Mouse (Mus musculus) midbrain, embryonic 16.5 days (tissue): ENCODE data around the gene Mospd3. TPM values are rescaled to one million over a fixed set of nuclear protein-coding genes. Genes with fewer than 3 reads are reported as not detected.
A peak's percentile ranks its signal among the peaks of the same experiment; 100 is the strongest.

Experiments used
- ATAC-seq: fragments of 200-750 bp; cut with Nextera tagmentation; 2 replicates; pipeline ENCODE4 v1.8.0; 2017; ENCODE audit warnings: moderate TSS enrichment
- H3K27ac ChIP-seq: fragments of 300-500 bp; sonication (generic); 2 replicates; pipeline ENCODE4 v1.5.1; 2014; ENCODE audit warnings: mild to moderate bottlenecking, low read length, mixed read lengths
- H3K27me3 ChIP-seq: fragments of 300-500 bp; sonication (generic); 2 replicates; pipeline ENCODE4 v1.6.1; 2014; ENCODE audit warnings: low read depth, low read length, mixed read lengths; ENCODE audit not compliant: control insufficient read depth, insufficient read depth
- H3K36me3 ChIP-seq: fragments of 300-500 bp; sonication (generic); 2 replicates; pipeline ENCODE4 v1.6.1; 2014; ENCODE audit warnings: mild to moderate bottlenecking, low read length, moderate library complexity, mixed read lengths; ENCODE audit not compliant: control insufficient read depth, insufficient read depth
- H3K4me1 ChIP-seq: fragments of 300-500 bp; sonication (generic); 2 replicates; pipeline ENCODE4 v1.6.1; 2014; ENCODE audit warnings: mild to moderate bottlenecking, low read length, mixed read lengths; ENCODE audit not compliant: control insufficient read depth, insufficient read depth
- H3K4me2 ChIP-seq: fragments of 300-500 bp; sonication (generic); 2 replicates; pipeline ENCODE4 v1.6.1; 2014; ENCODE audit warnings: mild to moderate bottlenecking, low read length, mixed read lengths
- H3K4me3 ChIP-seq: fragments of 300-500 bp; sonication (generic); 2 replicates; pipeline ENCODE4 v1.5.1; 2014; ENCODE audit warnings: low read depth, mild to moderate bottlenecking, low read length, moderate library complexity, mixed read lengths
- H3K9ac ChIP-seq: fragments of 300-500 bp; sonication (generic); 2 replicates; pipeline ENCODE4 v1.6.1; 2014; ENCODE audit warnings: low read depth, low read length, mixed read lengths
- H3K9me3 ChIP-seq: fragments of 300-500 bp; sonication (generic); replicated peaks from 2 replicates; pipeline ENCODE4 v1.6.1; 2014; ENCODE audit warnings: mild to moderate bottlenecking, low read length, mixed read lengths; ENCODE audit not compliant: control insufficient read depth, poor library complexity, severe bottlenecking
- WGBS: fragments of 180-500 bp; shearing (Covaris S2); extraction: QIAGEN DNeasy Blood & Tissue Kit; methylation state at CpG from one replicate; pipeline ENCODE4 v1.1.7; 2014; 5-methylcytosine and 5-hydroxymethylcytosine counted together
- polyA plus RNA-seq: library from polyadenylated mRNA; unstranded; fragments of >200 nt; fragmentation: Nextera tagmentation; extraction: Ambion mirVana; gene quantifications from 2 replicates; pipeline ENCODE4 v1.2.1, GENCODE M21; 2015

The Mospd3 gene
- polyA plus RNA-seq, 1 experiment from 2014 or later = 60.9 TPM

DNA sequence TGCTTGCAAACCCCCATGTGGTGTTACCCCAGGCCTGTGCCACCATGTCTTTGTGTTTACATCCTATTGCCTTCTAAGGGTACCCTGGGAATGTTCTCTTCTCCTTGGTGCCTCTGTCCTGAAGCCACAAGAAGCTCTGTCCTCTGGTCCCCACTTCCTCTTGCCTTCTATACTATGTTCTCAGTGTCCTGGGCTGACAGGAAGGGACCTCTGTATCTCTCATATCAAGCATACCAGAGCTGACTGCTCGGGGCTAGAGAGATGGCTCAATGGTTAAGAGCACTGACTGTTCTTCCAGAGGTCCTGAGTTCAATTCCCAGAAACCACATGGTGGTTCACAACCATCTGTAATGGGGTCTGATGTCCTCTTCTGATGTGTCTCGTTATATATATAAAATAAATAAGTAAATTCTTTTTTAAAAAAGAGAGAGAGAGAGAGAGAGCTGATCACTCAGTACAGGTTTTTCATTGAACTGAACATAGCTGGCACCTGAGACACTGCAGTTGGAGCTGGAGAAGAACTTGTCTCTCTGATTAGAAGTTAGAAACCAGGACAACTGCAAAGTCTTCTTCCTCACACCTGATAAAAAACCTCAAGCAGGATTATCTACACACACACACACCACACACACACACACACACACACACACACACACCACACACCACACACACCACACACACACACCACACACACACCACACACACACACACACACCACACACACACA, 2.6 kb downstream of the Mospd3 start:
- 88% methylated on average over 2 of the region's 2 CpGs for WGBS
- H3K4me2 ChIP-seq = no peak overlapping the region
- no peak for ATAC-seq

GRCm38 (mm10) chr5:137597625-137598024, 3.2 kb downstream of the Mospd3 start:
- WGBS = 94% methylated on average over 6 of the region's 6 CpGs
- H3K9me3 ChIP-seq = no peaks in the 10 kb centered on the region
- H3K4me3 ChIP-seq = no peak overlapping the region
- H3K27me3 ChIP-seq = no peaks in the 10 kb centered on the region
- peaks cover 12% of the 10 kb centered on the region for H3K4me1 ChIP-seq
- no peak overlapping the region for H3K9ac ChIP-seq
- ATAC-seq = no peak
- H3K4me2 ChIP-seq = no peak overlapping the region
- no peak overlapping the region for H3K27ac ChIP-seq
- H3K36me3 ChIP-seq = peaks cover 3% of the 10 kb centered on the region; the same call in 1 of the 2 replicates

More for the DNA sequence above, 2.6 kb downstream of the Mospd3 start:
- H3K27ac ChIP-seq = no peak overlapping the region
- no peak overlapping the region for H3K9ac ChIP-seq
- H3K27me3 ChIP-seq = no peaks in the 10 kb centered on the region
- no peak overlapping the region for H3K4me3 ChIP-seq
- H3K9me3 ChIP-seq = no peaks in the 10 kb centered on the region
- H3K4me1 ChIP-seq = peaks cover 12% of the 10 kb centered on the region
- peaks cover 3% of the 10 kb centered on the region; the same call in 1 of the 2 replicates for H3K36me3 ChIP-seq

GRCm38 (mm10) chr5:137596601-137597261, 4.1 kb downstream of the Mospd3 start:
- Histone ChIP-seq H3K9me3 (no peaks in the 10 kb centered on the region), H3K4me2 (peak overlapping the region; percentile 12; the same call in 1 of the 2 replicates), H3K9ac (no peak overlapping the region), H3K36me3 (peaks cover 3% of the 10 kb centered on the region; the same call in 1 of the 2 replicates), H3K4me3 (no peak overlapping the region), H3K27ac (no peak overlapping the region), H3K27me3 (no peaks in the 10 kb centered on the region), H3K4me1 (peaks cover 12% of the 10 kb centered on the region)
- 33% methylated on average over 29 of the region's 30 CpGs for WGBS
- no peak for ATAC-seq

GRCm38 (mm10) chr5:137595921-137596320, 4.9 kb downstream of the Mospd3 start:
- no peak for ATAC-seq
- WGBS = 63% methylated on average over 7 of the region's 7 CpGs
- H3K4me1 ChIP-seq = peaks cover 12% of the 10 kb centered on the region

DNA sequence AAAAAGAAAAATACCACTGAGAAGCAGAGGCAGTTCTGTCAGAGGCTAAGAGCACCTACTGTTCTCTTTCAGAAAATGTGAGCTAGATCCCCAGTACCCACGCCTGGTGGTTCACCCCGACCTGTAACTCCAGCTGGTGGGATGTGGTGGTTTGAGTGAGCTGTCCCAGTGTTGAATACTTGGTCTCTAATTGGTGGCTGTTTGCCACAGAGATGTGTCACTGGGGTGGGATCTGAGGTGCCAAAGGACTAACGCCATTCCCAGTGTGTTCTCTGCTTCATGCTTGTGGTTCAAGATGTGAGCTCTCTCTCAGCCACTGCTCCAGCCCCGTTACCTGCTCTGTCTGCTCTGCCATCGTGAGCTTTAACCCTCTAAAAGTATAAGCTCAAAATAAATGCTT, 10.4 kb downstream of the Mospd3 start:
- H3K4me1 ChIP-seq = no peaks in the 10 kb centered on the region
- WGBS = 85% methylated on average over 5 of the region's 5 CpGs
- H3K9me3 ChIP-seq = no peaks in the 10 kb centered on the region
- H3K36me3 ChIP-seq = no peaks in the 10 kb centered on the region
- no peaks in the 10 kb centered on the region for H3K27me3 ChIP-seq
- ATAC-seq = no peak
- no peak overlapping the region for H3K4me3 ChIP-seq
- no peak overlapping the region for H3K9ac ChIP-seq
- H3K4me2 ChIP-seq = no peak overlapping the region
- no peak overlapping the region for H3K27ac ChIP-seq

More at GRCm38 (mm10) chr5:137595921-137596320, 4.9 kb downstream of the Mospd3 start:
- no peak overlapping the region for H3K4me2 ChIP-seq
- H3K27ac ChIP-seq = no peak overlapping the region
- H3K27me3 ChIP-seq = no peaks in the 10 kb centered on the region
- H3K4me3 ChIP-seq = no peak overlapping the region
- no peak overlapping the region for H3K9ac ChIP-seq
- no peaks in the 10 kb centered on the region for H3K9me3 ChIP-seq
- H3K36me3 ChIP-seq = peaks cover 3% of the 10 kb centered on the region; the same call in 1 of the 2 replicates

- Histone ChIP-seq H3K4me3 (no peak overlapping the region), H3K9me3 (no peaks in the 10 kb centered on the region), H3K27me3 (no peaks in the 10 kb centered on the region), H3K9ac (no peak overlapping the region), H3K36me3 (no peaks in the 10 kb centered on the region), H3K4me2 (no peak overlapping the region), H3K4me1 (peaks cover 6% of the 10 kb centered on the region; the same call in 1 of the 2 replicates), H3K27ac (no peak overlapping the region)
- ATAC-seq = no peak
- WGBS = 33% methylated on average over 8 of the region's 8 CpGs
Observed at GRCm38 (mm10) chr5:137584976-137585375, 15.9 kb downstream of the Mospd3 start.

DNA sequence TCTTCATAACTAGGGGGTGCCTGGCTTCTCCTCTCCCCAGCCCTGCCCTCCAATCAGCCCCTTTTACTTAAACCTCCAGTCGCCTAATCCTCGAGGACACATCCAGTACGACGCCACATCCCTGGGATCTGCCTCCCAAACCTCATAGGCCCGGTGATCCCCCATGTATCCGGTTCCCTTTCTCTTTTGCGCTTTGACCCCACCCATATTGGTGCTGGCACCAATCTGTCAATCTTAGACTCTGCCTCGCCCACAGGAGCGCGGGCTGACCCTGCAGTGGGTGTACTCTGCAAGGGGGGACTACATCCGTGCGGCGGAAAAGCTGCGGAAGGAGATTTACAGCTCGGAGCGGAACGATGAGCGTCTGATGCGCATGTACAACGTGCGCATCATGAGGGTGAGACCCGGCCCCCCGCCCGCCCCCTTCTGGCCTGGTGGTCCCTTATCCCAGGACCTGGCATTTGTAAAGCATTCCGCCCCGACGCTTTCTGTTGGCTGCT, 17.1 kb downstream of the Mospd3 start:
- WGBS = 19% methylated on average over 27 of the region's 27 CpGs
- H3K27ac ChIP-seq = peak overlapping the region; percentile 87
- H3K4me2 ChIP-seq = peak overlapping the region; percentile 63
- H3K9ac ChIP-seq = peak overlapping the region; percentile 67
- H3K36me3 ChIP-seq = no peaks in the 10 kb centered on the region
- H3K27me3 ChIP-seq = no peaks in the 10 kb centered on the region
- ATAC-seq = peak; percentile 91
- H3K9me3 ChIP-seq = no peaks in the 10 kb centered on the region
- H3K4me3 ChIP-seq = peak overlapping the region; percentile 38
- peaks cover 6% of the 10 kb centered on the region; the same call in 1 of the 2 replicates for H3K4me1 ChIP-seq

DNA sequence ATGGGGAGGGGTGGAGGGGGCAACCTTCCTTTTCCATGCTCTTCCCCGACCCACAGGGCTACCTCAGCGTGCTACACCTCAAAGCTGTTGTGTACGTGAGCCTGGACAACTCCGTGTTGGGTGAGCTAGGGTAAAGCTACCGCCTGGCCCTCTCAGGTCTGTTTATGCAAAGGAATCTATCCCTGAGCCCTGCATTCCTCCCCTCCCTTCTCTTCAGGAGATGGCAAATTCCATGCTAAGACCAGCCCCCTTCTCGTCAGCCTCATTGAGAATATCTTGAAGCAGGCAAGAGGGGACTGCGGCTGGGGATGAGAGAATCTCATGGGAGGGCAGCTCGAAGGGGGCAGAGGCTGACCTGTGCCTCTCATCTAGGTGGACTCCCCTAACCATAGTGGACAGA, 18.2 kb downstream of the Mospd3 start:
- no peaks in the 10 kb centered on the region for H3K9me3 ChIP-seq
- no peak for ATAC-seq
- H3K4me2 ChIP-seq = peak overlapping the region; percentile 63
- H3K4me3 ChIP-seq = peak overlapping the region; percentile 38
- H3K4me1 ChIP-seq = peaks cover 6% of the 10 kb centered on the region; the same call in 1 of the 2 replicates
- H3K27me3 ChIP-seq = no peaks in the 10 kb centered on the region
- peak overlapping the region; percentile 67 for H3K9ac ChIP-seq
- no peaks in the 10 kb centered on the region for H3K36me3 ChIP-seq
- peak overlapping the region; percentile 87; the same call in 1 of the 2 replicates for H3K27ac ChIP-seq
- WGBS = 39% methylated on average over 8 of the region's 8 CpGs

DNA sequence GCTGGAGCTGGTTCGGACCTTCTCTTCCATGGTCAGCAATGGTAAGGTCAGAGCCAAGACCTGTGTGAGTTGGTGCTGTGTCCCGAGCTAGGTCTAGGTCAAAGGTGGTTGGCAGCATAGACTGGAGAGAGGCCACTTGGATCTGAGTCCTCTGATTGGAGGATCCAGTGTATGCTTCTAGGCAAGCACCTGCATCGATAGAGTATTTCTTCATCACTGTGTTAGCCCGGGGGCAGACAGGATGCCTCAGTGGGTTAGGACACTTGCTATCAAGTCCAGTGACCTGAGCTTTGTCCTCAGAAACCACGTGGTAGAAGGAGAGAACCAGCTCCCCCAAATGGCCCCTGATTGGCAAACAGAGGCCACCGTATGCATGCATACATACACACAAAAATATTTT, 20.6 kb downstream of the Mospd3 start:
- no peak overlapping the region for H3K9ac ChIP-seq
- 83% methylated on average over 6 of the region's 6 CpGs for WGBS
- H3K27ac ChIP-seq = no peak overlapping the region
- H3K4me3 ChIP-seq = no peak overlapping the region
- H3K4me2 ChIP-seq = no peak overlapping the region
- no peaks in the 10 kb centered on the region for H3K36me3 ChIP-seq
- ATAC-seq = no peak
- peaks cover 6% of the 10 kb centered on the region; the same call in 1 of the 2 replicates for H3K4me1 ChIP-seq
- H3K9me3 ChIP-seq = no peaks in the 10 kb centered on the region
- H3K27me3 ChIP-seq = no peaks in the 10 kb centered on the region
